Mouse (Mus musculus) retina, postnatal 7 days (tissue): ENCODE data around the gene Ubp1.

Experiments
- DNase-seq: peaks from one replicate; pipeline ENCODE4 v3.0.0-alpha.2; 2012; ENCODE audit warnings: low read depth, low spot score

Ubp1 gene

GRCm38 (mm10) chr9:113969399-113969798 lies 38.7 kb downstream of the Ubp1 start:
- no peak for DNase-seq

- no peak for DNase-seq
Observed at GRCm38 (mm10) chr9:113970041-113970440, 39.3 kb downstream of the Ubp1 start.

GRCm38 (mm10) chr9:113971615-113972014 lies 40.9 kb downstream of the Ubp1 start:
- DNase-seq: no peak

GRCm38 (mm10) chr9:113973857-113974256 lies 43.1 kb downstream of the Ubp1 start:
- DNase-seq: no peak

- no peak for DNase-seq
Observed at GRCm38 (mm10) chr9:113974945-113975344, 44.2 kb downstream of the Ubp1 start.

GRCm38 (mm10) chr9:113975442-113975841 lies 44.7 kb downstream of the Ubp1 start:
- DNase-seq: no peak

- DNase-seq: no peak
Observed at GRCm38 (mm10) chr9:113976264-113976663, 45.5 kb downstream of the Ubp1 start.

- DNase-seq: no peak
Observed at GRCm38 (mm10) chr9:113977225-113977840, 46.6 kb downstream of the Ubp1 start.

- DNase-seq: no peak
Observed at GRCm38 (mm10) chr9:113978656-113979055, 47.9 kb downstream of the Ubp1 start.

GRCm38 (mm10) chr9:113979356-113979755 lies 48.6 kb downstream of the Ubp1 start:
- DNase-seq: no peak

- DNase-seq: no peak
Observed at GRCm38 (mm10) chr9:113981099-113981880, 50.6 kb downstream of the Ubp1 start.

- no peak for DNase-seq
Observed at GRCm38 (mm10) chr9:113982451-113982850, 51.7 kb downstream of the Ubp1 start.

- no peak for DNase-seq
Observed at GRCm38 (mm10) chr9:113982883-113983670, 52.3 kb downstream of the Ubp1 start.

- DNase-seq: no peak
Observed at GRCm38 (mm10) chr9:113984946-113985620, 54.3 kb downstream of the Ubp1 start.

- peak; percentile 71 for DNase-seq
Observed at GRCm38 (mm10) chr9:113990547-113991248, 60.0 kb downstream of the Ubp1 start.

GRCm38 (mm10) chr9:113992810-113993209 lies 62.1 kb downstream of the Ubp1 start:
- DNase-seq: no peak

- DNase-seq: no peak
Observed at GRCm38 (mm10) chr9:113998311-113998710, 67.6 kb downstream of the Ubp1 start.

GRCm38 (mm10) chr9:114006801-114007200 lies 76.1 kb downstream of the Ubp1 start:
- no peak for DNase-seq

- no peak for DNase-seq
Observed at GRCm38 (mm10) chr9:114007850-114008350, 77.2 kb downstream of the Ubp1 start.

GRCm38 (mm10) chr9:114009526-114009925 lies 78.8 kb downstream of the Ubp1 start:
- no peak for DNase-seq

- DNase-seq: no peak
Observed at GRCm38 (mm10) chr9:114011203-114011602, 80.5 kb downstream of the Ubp1 start.
